Mouse (Mus musculus) ovary, postnatal 10 days (tissue): ENCODE data around the gene Tmem123.

Experiments
- DNase-seq: peaks from one replicate; pipeline ENCODE4 v3.0.0; 2022; ENCODE audit warnings: low spot score

The Tmem123 gene

DNA sequence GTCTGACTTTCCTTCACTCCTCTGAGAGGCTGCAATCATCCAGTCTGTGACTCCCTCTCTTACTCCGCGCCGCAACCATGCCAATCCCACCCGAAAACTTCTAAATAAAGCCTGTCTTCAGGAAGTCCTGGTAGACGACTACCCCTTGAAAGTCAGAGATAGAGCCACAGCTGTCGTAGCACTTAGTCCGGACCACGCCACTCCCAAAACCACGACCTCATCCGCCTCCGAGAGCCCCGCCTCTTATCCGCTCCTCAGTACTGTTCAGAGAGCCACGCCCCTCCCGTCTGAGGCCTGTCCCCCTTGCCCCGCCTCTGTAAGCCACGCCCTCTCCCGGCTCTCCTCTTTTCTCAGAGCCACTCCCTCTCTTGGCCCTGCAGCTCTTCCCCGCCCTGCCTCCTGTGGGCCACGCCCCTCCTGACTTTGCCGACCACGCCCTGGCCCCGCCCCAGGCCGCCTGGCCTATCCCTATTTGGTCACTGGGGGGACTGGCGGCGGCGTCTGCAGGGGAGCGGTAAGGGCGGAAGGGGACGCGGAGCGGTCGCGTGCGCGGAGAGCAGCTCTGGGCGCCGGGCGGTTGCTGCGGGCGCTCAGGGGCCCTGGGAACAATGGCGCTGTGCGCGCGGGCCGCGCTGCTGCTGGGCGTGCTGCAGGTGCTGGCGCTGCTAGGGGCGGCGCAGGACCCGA is at the start of gene Tmem123:
Gene Tmem123 (plus strand): TSS at position 428 of the 687 bp plus-strand sequence.
- DNase-seq: peak; percentile 93

GRCm38 (mm10) chr9:7714062-7714907 is 49.6 kb upstream of the Tmem123 start:
- DNase-seq: no peak

GRCm38 (mm10) chr9:7714908-7715175 is 49.0 kb upstream of the Tmem123 start:
- DNase-seq: no peak

DNA sequence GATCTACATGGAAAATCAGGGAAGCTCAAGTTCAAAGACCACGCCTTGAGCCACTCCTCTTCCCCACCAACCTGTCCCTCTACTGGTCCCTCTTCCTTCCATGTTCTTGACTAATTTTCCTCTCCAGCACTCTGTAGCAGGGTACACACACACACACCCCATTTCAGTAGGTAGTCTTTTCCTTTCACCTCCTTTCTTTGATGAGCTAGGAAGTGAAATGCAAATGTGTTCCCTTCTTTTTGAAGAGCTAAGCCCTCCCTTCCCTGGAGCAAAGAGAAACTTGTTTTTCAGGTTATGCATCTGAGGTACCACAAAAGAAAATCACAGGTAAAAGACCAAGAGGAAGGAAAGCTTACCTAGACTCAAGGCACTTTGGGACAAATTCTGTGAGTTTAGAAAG is 42.3 kb upstream of the Tmem123 start:
- DNase-seq: no peak

DNA sequence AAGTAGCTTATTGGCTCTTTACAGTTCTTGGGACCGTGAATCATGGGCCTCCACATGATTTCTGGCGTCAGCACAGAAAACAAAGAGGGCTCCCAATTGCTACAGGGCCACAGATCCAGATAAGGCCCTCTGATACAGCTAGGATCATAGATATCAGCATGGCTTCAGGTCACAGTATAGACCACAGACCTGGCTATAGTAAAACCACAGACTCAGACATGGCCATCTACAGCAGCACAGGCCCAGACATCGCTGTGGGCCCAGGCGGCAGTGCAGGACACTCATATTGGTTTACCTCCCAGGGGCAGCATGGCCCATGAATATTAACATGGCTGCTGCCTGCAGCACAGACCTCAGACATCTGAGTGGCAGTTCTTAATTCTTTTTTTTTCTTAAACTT is 34.8 kb upstream of the Tmem123 start:
- no peak for DNase-seq

GRCm38 (mm10) chr9:7742696-7743095 is 21.1 kb upstream of the Tmem123 start:
- no peak for DNase-seq

- no peak for DNase-seq
These were observed 19.7 kb upstream of the Tmem123 start for GRCm38 (mm10) chr9:7744156-7744555.

DNA sequence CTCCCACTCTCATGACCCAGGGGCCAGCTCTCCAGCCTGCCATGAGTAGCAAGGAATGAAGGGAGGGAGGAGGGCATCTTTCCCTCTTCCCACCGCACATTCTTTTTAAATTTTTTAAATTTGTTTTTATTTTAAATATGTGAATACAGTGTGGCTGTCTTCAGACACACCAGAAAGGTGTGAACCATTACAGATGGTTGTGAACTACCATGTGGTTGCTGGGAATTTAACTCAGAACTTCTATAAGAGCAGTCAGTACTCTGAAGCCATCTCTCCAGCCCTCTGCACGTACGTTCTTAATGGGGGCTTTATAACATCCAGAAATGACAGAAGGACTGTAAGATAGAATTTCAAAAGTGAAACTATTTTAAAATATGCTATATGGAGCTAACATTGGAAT is 15.0 kb upstream of the Tmem123 start:
- DNase-seq: no peak

- DNase-seq: no peak
These were observed 14.3 kb upstream of the Tmem123 start for GRCm38 (mm10) chr9:7749537-7749936.

DNA sequence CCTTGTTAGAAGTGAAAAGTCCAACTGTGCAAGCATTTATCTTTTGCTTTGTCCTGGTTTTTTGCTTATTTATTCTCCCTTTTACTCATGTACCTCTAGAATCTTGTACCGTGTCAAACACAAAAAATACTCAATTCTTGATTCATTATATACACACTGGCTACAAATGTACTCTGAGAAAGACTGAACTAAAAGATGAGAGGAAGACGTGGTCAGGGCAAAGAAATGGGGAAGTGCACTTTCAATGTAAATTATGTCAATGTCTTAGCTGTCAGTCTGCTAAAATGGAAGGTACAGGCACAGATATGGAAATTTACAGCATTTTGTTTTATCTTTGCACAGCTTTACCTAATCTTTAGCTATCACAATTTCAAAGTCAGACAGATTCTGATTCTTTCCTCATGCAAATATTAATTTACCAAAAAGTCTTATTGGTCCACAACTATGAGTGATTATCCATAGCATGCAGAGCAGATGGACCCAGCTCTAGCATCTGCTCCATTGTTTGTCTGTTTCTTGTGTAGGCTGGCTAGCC is 7.9 kb upstream of the Tmem123 start:
- no peak for DNase-seq

- DNase-seq: no peak
These were observed 1.9 kb upstream of the Tmem123 start for GRCm38 (mm10) chr9:7761906-7762455.

DNA sequence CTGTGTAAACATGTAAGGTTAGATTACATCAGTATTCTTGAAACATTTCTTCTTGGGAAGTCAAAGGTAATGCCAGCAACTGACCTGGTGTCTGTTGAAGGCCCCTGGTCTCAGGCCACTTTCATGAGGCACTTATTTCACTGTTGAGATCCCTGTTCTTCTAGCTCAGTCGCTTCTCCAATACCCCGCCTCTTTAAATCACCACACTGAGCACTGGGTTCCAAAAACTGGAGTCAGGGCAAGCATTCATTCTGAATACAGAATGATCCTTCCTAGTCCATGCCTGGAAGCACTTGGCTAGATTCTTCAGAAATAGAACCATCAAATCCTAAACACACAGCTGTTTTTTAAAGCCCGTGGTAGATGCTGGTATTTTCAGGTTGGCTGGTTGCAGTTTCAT is 1.1 kb upstream of the Tmem123 start:
- no peak for DNase-seq

DNA sequence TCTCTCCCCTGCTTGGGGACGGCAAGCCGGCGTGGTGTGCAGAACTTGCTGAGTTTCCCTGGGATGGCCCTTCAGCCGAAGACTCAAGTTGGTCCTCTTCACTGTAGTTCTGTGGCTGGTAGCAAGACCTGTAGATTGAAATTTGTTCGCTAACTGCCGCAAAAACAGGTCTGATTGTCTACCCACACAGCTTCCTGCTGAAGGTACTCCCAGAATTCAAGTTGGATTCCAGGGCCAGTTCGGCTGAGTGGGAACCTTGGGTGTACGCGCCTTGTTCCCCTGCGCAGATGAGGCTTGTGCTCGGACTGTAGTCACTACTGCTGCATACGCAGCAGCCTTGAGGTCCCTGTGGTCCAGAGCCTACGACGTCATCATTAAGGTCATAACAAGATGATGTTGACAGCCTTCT is 626 bp downstream of the Tmem123 start:
- DNase-seq: peak; percentile 29

DNA sequence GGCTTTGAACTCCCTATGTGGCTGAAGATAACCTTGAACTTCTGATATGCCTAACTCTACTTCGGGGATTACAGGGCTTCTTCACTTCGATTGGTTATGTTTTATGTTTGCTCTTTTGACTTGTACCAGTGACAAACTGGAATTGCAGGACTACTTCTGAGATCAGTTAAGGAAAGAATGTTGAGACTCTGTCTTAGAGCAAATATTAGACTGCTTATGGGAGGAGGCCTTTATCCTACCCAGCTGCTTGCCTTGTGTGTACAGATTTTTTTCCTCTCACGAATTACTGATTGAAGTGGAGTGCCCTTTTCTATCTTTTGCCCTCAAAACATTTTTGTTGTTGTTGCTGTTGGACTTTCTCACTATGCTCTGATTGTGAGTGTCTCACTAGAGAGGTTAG is 1.4 kb downstream of the Tmem123 start:
- no peak for DNase-seq

- no peak for DNase-seq
These were observed 2.7 kb downstream of the Tmem123 start for GRCm38 (mm10) chr9:7766582-7766981.

DNA sequence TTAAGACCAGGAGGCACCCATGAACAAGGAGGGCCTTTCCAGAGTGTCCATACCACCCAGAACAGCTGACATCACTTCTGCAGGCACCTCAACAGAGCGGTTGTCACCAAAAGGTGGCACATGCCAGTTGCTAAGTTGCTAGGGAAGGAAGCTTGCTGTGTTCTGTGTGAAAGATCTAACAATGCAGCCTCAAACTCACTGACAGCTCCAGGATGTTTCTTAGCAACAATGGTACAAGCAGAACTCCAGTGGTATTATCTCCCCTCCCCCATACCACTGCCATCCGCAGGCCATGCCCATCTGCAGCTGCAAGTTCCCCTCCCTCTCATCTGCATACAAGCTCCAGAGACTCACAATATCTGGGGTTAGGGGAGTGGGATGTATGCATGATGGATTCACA is 3.7 kb downstream of the Tmem123 start:
- no peak for DNase-seq

GRCm38 (mm10) chr9:7769081-7769480 is 5.2 kb downstream of the Tmem123 start:
- DNase-seq: no peak

GRCm38 (mm10) chr9:7769491-7769890 is 5.7 kb downstream of the Tmem123 start:
- DNase-seq: no peak

GRCm38 (mm10) chr9:7772361-7772760 is 8.5 kb downstream of the Tmem123 start:
- DNase-seq: no peak

DNA sequence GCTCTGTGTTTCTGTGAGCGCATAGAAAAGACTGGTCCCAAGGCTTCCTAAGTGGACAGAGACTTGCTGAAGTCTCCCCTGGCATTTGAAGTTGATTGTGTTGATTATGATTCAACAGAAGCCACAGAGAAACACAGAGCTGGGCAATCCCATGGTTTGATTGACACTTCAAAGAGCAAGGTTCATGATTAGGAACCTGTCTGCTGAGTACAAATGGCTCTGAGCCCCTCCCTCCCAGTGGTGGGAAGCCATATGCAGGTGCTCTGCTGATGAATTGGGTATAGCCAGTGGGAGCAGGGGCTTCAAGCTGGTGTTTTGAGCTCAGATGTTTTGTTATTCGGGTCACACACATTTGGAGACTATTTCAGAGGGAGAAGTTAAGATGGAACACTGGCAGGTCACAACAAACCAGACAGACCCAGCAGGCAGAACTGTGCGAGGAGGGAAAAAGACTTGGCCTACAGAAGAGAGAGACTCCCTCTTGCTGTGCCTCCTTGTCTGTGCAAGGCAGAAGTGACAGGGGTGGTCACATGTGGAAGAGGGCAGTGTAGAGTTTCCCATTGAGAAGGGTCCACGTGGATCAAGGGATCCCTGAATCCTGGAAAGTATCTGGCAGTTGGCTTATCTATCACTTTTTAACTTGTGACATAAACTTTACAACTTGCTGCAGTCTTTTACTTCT is 9.1 kb downstream of the Tmem123 start:
- DNase-seq: no peak

DNA sequence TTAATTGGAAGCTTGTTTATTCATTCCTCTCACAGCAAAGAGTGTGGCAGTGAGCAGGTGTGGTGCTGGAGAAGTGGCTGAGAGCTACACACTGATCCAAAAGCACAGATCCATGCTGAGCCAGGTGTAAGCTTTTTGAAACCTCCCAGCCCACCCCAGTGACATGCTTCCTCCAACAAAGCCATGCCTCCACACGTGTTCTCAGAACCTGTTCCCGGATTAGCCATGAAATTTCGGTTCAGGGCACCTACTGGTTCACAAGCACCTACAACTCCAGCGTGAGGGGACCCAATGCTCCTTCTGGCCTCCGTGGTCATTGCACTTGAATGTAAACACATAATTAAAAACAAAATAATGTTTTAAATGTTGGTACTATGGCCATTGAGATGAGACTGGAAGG is 9.8 kb downstream of the Tmem123 start:
- DNase-seq: no peak

GRCm38 (mm10) chr9:7774538-7774937 is 10.7 kb downstream of the Tmem123 start:
- no peak for DNase-seq

GRCm38 (mm10) chr9:7775011-7775410 is 11.2 kb downstream of the Tmem123 start:
- DNase-seq: no peak
